8 mouse cellular contexts compared by ENCODE assay signal in genomic region chr17:80728062-80728858, GRCm38 (mm10). TPM values are rescaled to one million over a fixed set of nuclear protein-coding genes. Genes with fewer than 3 reads are reported as not detected.
DNase-seq lines count a peak whose midpoint lies in the region; ATAC-seq lines count a peak whose summit lies in the region.

TSS of gene Map4k3 (minus strand) at chr17:80728485.

- peak; percentile 81 for ATAC-seq in heart, embryonic 13.5 days (ENCODE audit: extremely low read depth, insufficient number of reproducible peaks, low FRiP score, low TSS enrichment)
- peak; percentile 81 for ATAC-seq in liver, embryonic 13.5 days (ENCODE audit: low read depth)
- peak; percentile 89 for ATAC-seq in stomach, embryonic 15.5 days (ENCODE audit: insufficient read depth, low FRiP score, low read depth)

- peaks cover 6% of the 10 kb centered on the region; the same call in 1 of the 2 replicates for H3K36me3 ChIP-seq in heart, embryonic 13.5 days
- 0 out of 2 replicates have a peak, but pooled peaks cover 4% of the 10 kb centered on the region for H3K36me3 ChIP-seq in liver, embryonic 13.5 days
- no peaks in the 10 kb centered on the region for H3K36me3 ChIP-seq in stomach, embryonic 15.5 days

- peak; percentile 10 for DNase-seq in 416B (ENCODE audit: low read depth)
- peak; percentile 69 to 72 for DNase-seq in adrenal gland, postnatal 4 days (ENCODE audit: low spot score in 2 of 2)
- peak; percentile 95 for DNase-seq in fat pad, adult 2 months (ENCODE audit: extremely low read depth, low read depth, low spot score)
- peak; percentile 94 for DNase-seq in kidney, postnatal 10 days
- peak; percentile 43 for DNase-seq in liver, embryonic 13.5 days
- DNase-seq in neural tube, embryonic 10.5 days (ENCODE audit: extremely low spot score, low spot score): peak; percentile 88

- H3K9ac ChIP-seq in heart, embryonic 13.5 days: peak within 1 kb of the TSS; percentile 99
- H3K9ac ChIP-seq in liver, embryonic 13.5 days: peak within 1 kb of the TSS; percentile 79
- H3K9ac ChIP-seq in stomach, embryonic 15.5 days: peak within 1 kb of the TSS; percentile 83

- H3K27me3 ChIP-seq in heart, embryonic 13.5 days (replicated peaks): no peaks in the 10 kb centered on the region
- peaks cover 20% of the 10 kb centered on the region for H3K27me3 ChIP-seq in liver, embryonic 13.5 days
- H3K27me3 ChIP-seq in stomach, embryonic 15.5 days (replicated peaks): no peaks in the 10 kb centered on the region

- whole genome bisulfite sequencing in heart, embryonic 13.5 days: under 1% methylated on average over 58 of the region's 64 CpGs
- 2% methylated on average over 61 of the region's 64 CpGs for WGBS in liver, embryonic 13.5 days (ENCODE audit: insufficient replicate concordance)
- WGBS in stomach, embryonic 15.5 days: under 1% methylated on average over 54 of the region's 64 CpGs

- H3K4me1 ChIP-seq in heart, embryonic 13.5 days: peaks cover 61% of the 10 kb centered on the region
- peaks cover 28% of the 10 kb centered on the region for H3K4me1 ChIP-seq in liver, embryonic 13.5 days (replicated peaks)
- peaks cover 11% of the 10 kb centered on the region for H3K4me1 ChIP-seq in stomach, embryonic 15.5 days

- peak within 1 kb of the TSS; percentile 97 for H3K4me3 ChIP-seq in heart, embryonic 13.5 days
- H3K4me3 ChIP-seq in liver, embryonic 13.5 days (replicated peaks): peak within 1 kb of the TSS; percentile 73
- peak within 1 kb of the TSS; percentile 95 for H3K4me3 ChIP-seq in stomach, embryonic 15.5 days (replicated peaks)

- no peaks in the 10 kb centered on the region; the same call in 1 of the 2 replicates for H3K9me3 ChIP-seq in heart, embryonic 13.5 days
- H3K9me3 ChIP-seq in liver, embryonic 13.5 days (replicated peaks): 0 out of 2 replicates have a peak, but pooled peaks cover 2% of the 10 kb centered on the region
- no peaks in the 10 kb centered on the region for H3K9me3 ChIP-seq in stomach, embryonic 15.5 days

- peak within 1 kb of the TSS; percentile 98 for H3K27ac ChIP-seq in heart, embryonic 13.5 days (replicated peaks)
- peak within 1 kb of the TSS; percentile 81 for H3K27ac ChIP-seq in liver, embryonic 13.5 days
- H3K27ac ChIP-seq in stomach, embryonic 15.5 days: peak within 1 kb of the TSS; percentile 99

- H3K4me2 ChIP-seq in heart, embryonic 13.5 days: peak within 1 kb of the TSS; percentile 77
- peak within 1 kb of the TSS; percentile 92 for H3K4me2 ChIP-seq in liver, embryonic 13.5 days
- peak within 1 kb of the TSS; percentile 84 for H3K4me2 ChIP-seq in stomach, embryonic 15.5 days

RNA-seq across cellular contexts. Expression of gene Map4k3, which starts in this region (rescaled TPM):
- total RNA-seq in adrenal gland, postnatal 4 days (2021): 10 to 100 TPM; 48.7 to 57.6 TPM
- 15.1 and 17.0 TPM in 2 replicates for polyA plus RNA-seq in heart, embryonic 13.5 days (2015; fragmentation: Nextera tagmentation; extraction: Ambion mirVana)
- 3.3 TPM in 2 replicates for polyA plus RNA-seq in liver, embryonic 13.5 days (2015; fragmentation: Nextera tagmentation; extraction: Ambion mirVana)
- polyA plus RNA-seq in stomach, embryonic 15.5 days (2015; fragmentation: Nextera tagmentation; extraction: Ambion mirVana): 27.7 and 28.9 TPM in 2 replicates

Comparison
In these comparisons a context has a peak if more than half of its experiments do, and no peak if none do; other contexts are left out.
1. Peak in every context shown above with its lines: DNase-seq, ATAC-seq, H3K4me3 ChIP-seq and H3K27ac ChIP-seq.
2. DNase-seq: peak in every context shown above with its lines; median percentile 95 in fat pad, adult 2 months; 94 in kidney, postnatal 10 days; 88 in neural tube, embryonic 10.5 days; 70 in adrenal gland, postnatal 4 days; 43 in liver, embryonic 13.5 days; 10 in 416B.